Mouse (Mus musculus): ENCODE results near the gene Olfr1136. TPM values are rescaled to one million over a fixed set of nuclear protein-coding genes. Genes with fewer than 3 reads are reported as not detected.

The Olfr1136 gene
- polyA plus RNA-seq (2014; fragmentation: Nextera tagmentation; extraction: Ambion mirVana) = not detected in 2 replicates

DNA sequence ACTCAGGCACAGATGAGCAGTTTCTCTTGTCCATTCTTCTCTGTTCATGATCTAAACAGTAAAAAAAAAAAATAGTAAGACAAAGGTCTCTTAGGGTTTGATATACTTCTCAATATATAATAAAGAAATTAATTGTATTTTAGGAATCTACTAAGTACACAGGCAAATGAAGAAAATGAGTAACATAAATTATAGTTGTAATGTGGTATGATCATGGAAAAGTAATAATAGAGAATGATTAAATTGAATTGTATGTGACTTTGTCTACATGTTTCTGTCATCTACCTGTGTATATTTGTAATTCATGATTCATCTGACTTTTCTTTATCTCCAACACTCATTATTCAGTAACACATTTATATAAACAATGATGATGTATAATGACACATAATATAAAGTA is at the start of gene Olfr1136:
Olfr1136 (minus strand) TSS at position 101 of the 400 bp plus-strand sequence.
- no peaks in the 10 kb centered on the region for H3K36me3 ChIP-seq (ENCODE audit: control insufficient read depth, insufficient read depth, low read length)
- no peak within 1 kb of the TSS for H3K4me3 ChIP-seq (ENCODE audit: low read depth, low read length)
- H3K4me2 ChIP-seq (replicated peaks; ENCODE audit: low read depth, low read length) = no peak within 1 kb of the TSS
- no peaks in the 10 kb centered on the region for H3K4me1 ChIP-seq (replicated peaks; ENCODE audit: control insufficient read depth, insufficient read depth, low read length)
- DNase-seq (ENCODE audit: low spot score) (no peak), ATAC-seq (ENCODE audit: low FRiP score) (no peak)
- no peak within 1 kb of the TSS for H3K27ac ChIP-seq (ENCODE audit: low read depth, low read length)
- H3K9ac ChIP-seq (ENCODE audit: low read depth, low read length) = no peak within 1 kb of the TSS
- H3K9me3 ChIP-seq (ENCODE audit: control insufficient read depth, low read length) = no peaks in the 10 kb centered on the region
- no peaks in the 10 kb centered on the region for H3K27me3 ChIP-seq (ENCODE audit: control insufficient read depth, insufficient read depth, low read length)

GRCm38 (mm10) chr2:87743452-87743851 is 49.7 kb upstream of the Olfr1136 start, which contains the start of gene Olfr1140:
Olfr1140 (plus strand) TSS chr2:87743752.
- no peak for ATAC-seq (ENCODE audit: low FRiP score)

DNA sequence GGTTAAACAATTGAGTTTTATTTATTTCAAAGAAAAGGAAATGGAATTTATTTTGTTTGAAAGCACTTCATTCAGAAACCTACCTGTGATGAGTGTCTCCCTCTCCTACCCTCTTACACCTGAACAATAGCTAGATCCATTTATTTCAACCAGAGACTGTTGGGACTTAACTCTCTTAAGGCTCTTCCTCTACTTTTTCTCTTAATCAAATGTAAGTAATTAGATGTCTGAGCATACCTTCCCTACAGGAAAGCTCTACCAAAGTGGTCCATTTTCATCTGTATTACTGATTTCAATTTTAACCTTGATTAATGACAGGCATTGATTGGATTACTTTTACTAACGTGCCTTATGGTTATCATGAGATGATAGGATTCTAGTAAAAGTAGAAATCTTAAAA is 46.1 kb upstream of the Olfr1136 start, which contains the start of gene Olfr1138:
Olfr1138 (minus strand) TSS at position 101 of the 400 bp plus-strand sequence.
- Histone ChIP-seq H3K36me3 (ENCODE audit: control insufficient read depth, insufficient read depth, low read length) (no peaks in the 10 kb centered on the region), H3K9me3 (ENCODE audit: control insufficient read depth, low read length) (no peaks in the 10 kb centered on the region), H3K4me3 (ENCODE audit: low read depth, low read length) (no peak within 1 kb of the TSS), H3K9ac (ENCODE audit: low read depth, low read length) (no peak within 1 kb of the TSS), H3K4me2 (replicated peaks; ENCODE audit: low read depth, low read length) (no peak within 1 kb of the TSS), H3K4me1 (replicated peaks; ENCODE audit: control insufficient read depth, insufficient read depth, low read length) (no peaks in the 10 kb centered on the region), H3K27me3 (ENCODE audit: control insufficient read depth, insufficient read depth, low read length) (no peaks in the 10 kb centered on the region), H3K27ac (ENCODE audit: low read depth, low read length) (no peak within 1 kb of the TSS)
- DNase-seq (ENCODE audit: low spot score) (no peak), ATAC-seq (ENCODE audit: low FRiP score) (no peak)
- 83% methylated on average over 1 of the region's 1 CpGs for WGBS

More at GRCm38 (mm10) chr2:87743452-87743851, 49.7 kb upstream of the Olfr1136 start, which contains the start of gene Olfr1140:
- no peak within 1 kb of the TSS for H3K4me2 ChIP-seq (replicated peaks; ENCODE audit: low read depth, low read length)
- H3K9ac ChIP-seq (ENCODE audit: low read depth, low read length) = no peak within 1 kb of the TSS
- H3K4me1 ChIP-seq (replicated peaks; ENCODE audit: control insufficient read depth, insufficient read depth, low read length) = no peaks in the 10 kb centered on the region
- H3K4me3 ChIP-seq (ENCODE audit: low read depth, low read length) = no peak within 1 kb of the TSS
- no peaks in the 10 kb centered on the region for H3K27me3 ChIP-seq (ENCODE audit: control insufficient read depth, insufficient read depth, low read length)
- no peak for DNase-seq (ENCODE audit: low spot score)
- no peaks in the 10 kb centered on the region for H3K36me3 ChIP-seq (ENCODE audit: control insufficient read depth, insufficient read depth, low read length)
- 79% methylated on average over 3 of the region's 3 CpGs for WGBS
- H3K27ac ChIP-seq (ENCODE audit: low read depth, low read length) = no peak within 1 kb of the TSS
- H3K9me3 ChIP-seq (ENCODE audit: control insufficient read depth, low read length) = no peaks in the 10 kb centered on the region

- Histone ChIP-seq H3K4me1 (replicated peaks; ENCODE audit: control insufficient read depth, insufficient read depth, low read length) (no peaks in the 10 kb centered on the region), H3K4me3 (ENCODE audit: low read depth, low read length) (no peak within 1 kb of the TSS), H3K9ac (ENCODE audit: low read depth, low read length) (no peak within 1 kb of the TSS), H3K27me3 (ENCODE audit: control insufficient read depth, insufficient read depth, low read length) (no peaks in the 10 kb centered on the region), H3K36me3 (ENCODE audit: control insufficient read depth, insufficient read depth, low read length) (no peaks in the 10 kb centered on the region), H3K27ac (ENCODE audit: low read depth, low read length) (no peak within 1 kb of the TSS), H3K4me2 (replicated peaks; ENCODE audit: low read depth, low read length) (no peak within 1 kb of the TSS), H3K9me3 (ENCODE audit: control insufficient read depth, low read length) (no peaks in the 10 kb centered on the region)
- no peak for ATAC-seq (ENCODE audit: low FRiP score)
- no peak for DNase-seq (ENCODE audit: low spot score)
Observed at GRCm38 (mm10) chr2:87713079-87713478, 19.3 kb upstream of the Olfr1136 start, which contains the start of gene Olfr1137. Olfr1137 (minus strand) TSS chr2:87713179.

DNA sequence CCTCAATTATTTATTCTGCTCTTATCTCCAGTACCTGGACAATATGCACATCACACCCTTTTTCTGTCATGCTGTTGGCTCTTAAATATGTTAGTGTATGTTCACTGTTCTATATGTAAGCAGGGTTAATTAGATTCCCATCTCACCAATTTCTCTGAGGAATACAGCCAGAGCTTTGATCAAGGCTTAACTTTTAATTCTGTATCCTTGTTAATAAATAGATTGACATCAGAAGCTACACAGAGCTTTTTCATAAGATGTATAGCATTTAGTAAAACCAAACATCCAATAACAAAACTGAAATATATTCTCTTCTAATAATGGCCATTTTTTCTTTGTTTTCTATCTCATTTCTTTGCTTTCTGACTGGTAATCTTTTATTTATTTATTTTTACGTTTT is 20.2 kb downstream of the Olfr1136 start, which contains the start of gene Olfr1135:
Olfr1135 (minus strand) TSS at position 101 of the 400 bp plus-strand sequence.
- ATAC-seq (ENCODE audit: low FRiP score) (no peak), DNase-seq (ENCODE audit: low spot score) (no peak)
- Histone ChIP-seq H3K27ac (ENCODE audit: low read depth, low read length) (no peak within 1 kb of the TSS), H3K36me3 (ENCODE audit: control insufficient read depth, insufficient read depth, low read length) (no peaks in the 10 kb centered on the region), H3K4me1 (replicated peaks; ENCODE audit: control insufficient read depth, insufficient read depth, low read length) (no peaks in the 10 kb centered on the region), H3K4me2 (replicated peaks; ENCODE audit: low read depth, low read length) (no peak within 1 kb of the TSS), H3K27me3 (ENCODE audit: control insufficient read depth, insufficient read depth, low read length) (no peaks in the 10 kb centered on the region), H3K4me3 (ENCODE audit: low read depth, low read length) (no peak within 1 kb of the TSS), H3K9ac (ENCODE audit: low read depth, low read length) (no peak within 1 kb of the TSS), H3K9me3 (ENCODE audit: control insufficient read depth, low read length) (no peaks in the 10 kb centered on the region)
- WGBS = 40% methylated on average over 1 of the region's 1 CpGs

- Histone ChIP-seq H3K4me3 (ENCODE audit: low read depth, low read length) (no peak within 1 kb of the TSS), H3K27me3 (ENCODE audit: control insufficient read depth, insufficient read depth, low read length) (no peaks in the 10 kb centered on the region), H3K9ac (ENCODE audit: low read depth, low read length) (no peak within 1 kb of the TSS), H3K9me3 (ENCODE audit: control insufficient read depth, low read length) (no peaks in the 10 kb centered on the region), H3K4me1 (replicated peaks; ENCODE audit: control insufficient read depth, insufficient read depth, low read length) (no peaks in the 10 kb centered on the region), H3K27ac (ENCODE audit: low read depth, low read length) (no peak within 1 kb of the TSS), H3K4me2 (replicated peaks; ENCODE audit: low read depth, low read length) (no peak within 1 kb of the TSS), H3K36me3 (ENCODE audit: control insufficient read depth, insufficient read depth, low read length) (no peaks in the 10 kb centered on the region)
- ATAC-seq (ENCODE audit: low FRiP score) = no peak
- DNase-seq (ENCODE audit: low spot score) = no peak
- 85% methylated on average over 2 of the region's 2 CpGs for WGBS
Observed at GRCm38 (mm10) chr2:87658360-87658759, 35.4 kb downstream of the Olfr1136 start, which contains the start of gene Olfr1134. Olfr1134 (minus strand) TSS chr2:87658460.

DNA sequence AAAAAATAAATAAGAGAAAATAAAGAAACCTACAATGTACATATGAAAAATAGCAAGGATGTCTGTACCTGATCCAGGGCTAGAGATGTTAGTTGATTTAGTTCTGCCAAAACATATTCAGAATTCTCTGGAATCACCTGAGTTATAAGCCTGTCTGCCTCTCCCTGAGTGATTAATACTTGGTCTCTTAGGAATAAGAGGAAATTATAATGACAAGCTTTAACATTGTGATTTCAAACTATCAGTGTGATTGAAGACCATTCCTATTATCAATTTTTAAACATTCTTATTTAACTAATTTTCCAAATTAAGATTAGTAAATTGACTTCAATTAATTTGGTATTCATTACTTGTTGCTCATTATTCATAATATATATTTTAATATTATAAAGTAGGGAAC is 46.5 kb downstream of the Olfr1136 start, which contains the start of gene Olfr1133:
Olfr1133 (minus strand) TSS at position 101 of the 400 bp plus-strand sequence.
- DNase-seq (ENCODE audit: low spot score) (no peak), ATAC-seq (ENCODE audit: low FRiP score) (no peak)
- H3K9me3 ChIP-seq (ENCODE audit: control insufficient read depth, low read length) = no peaks in the 10 kb centered on the region
- no peak within 1 kb of the TSS for H3K9ac ChIP-seq (ENCODE audit: low read depth, low read length)
- no peak within 1 kb of the TSS for H3K4me2 ChIP-seq (replicated peaks; ENCODE audit: low read depth, low read length)
- H3K4me1 ChIP-seq (replicated peaks; ENCODE audit: control insufficient read depth, insufficient read depth, low read length) = no peaks in the 10 kb centered on the region
- no peaks in the 10 kb centered on the region for H3K27me3 ChIP-seq (ENCODE audit: control insufficient read depth, insufficient read depth, low read length)
- H3K4me3 ChIP-seq (ENCODE audit: low read depth, low read length) = no peak within 1 kb of the TSS
- H3K27ac ChIP-seq (ENCODE audit: low read depth, low read length) = no peak within 1 kb of the TSS
- no peaks in the 10 kb centered on the region for H3K36me3 ChIP-seq (ENCODE audit: control insufficient read depth, insufficient read depth, low read length)

Other genes starting within 250 kb of the Olfr1136 start
- gene Olfr1126, start 240.0 kb downstream of the Olfr1136 start, polyA plus RNA-seq (2014; fragmentation: Nextera tagmentation; extraction: Ambion mirVana) = not detected in 2 replicates
- gene Pramel7, start 196.9 kb downstream of the Olfr1136 start, polyA plus RNA-seq (2014; fragmentation: Nextera tagmentation; extraction: Ambion mirVana) = not detected in 2 replicates
- gene Pramel6, start 187.4 kb downstream of the Olfr1136 start, polyA plus RNA-seq (2014; fragmentation: Nextera tagmentation; extraction: Ambion mirVana) = not detected in 2 replicates
- gene Olfr153, start 162.2 kb downstream of the Olfr1136 start, polyA plus RNA-seq (2014; fragmentation: Nextera tagmentation; extraction: Ambion mirVana) = not detected in 2 replicates
- gene Olfr1128, start 148.4 kb downstream of the Olfr1136 start, polyA plus RNA-seq (2014; fragmentation: Nextera tagmentation; extraction: Ambion mirVana) = not detected in 2 replicates
- gene Olfr1129, start 120.0 kb downstream of the Olfr1136 start, polyA plus RNA-seq (2014; fragmentation: Nextera tagmentation; extraction: Ambion mirVana) = not detected in 2 replicates
- not detected in 2 replicates for gene Olfr1130, start 87.7 kb downstream of the Olfr1136 start, polyA plus RNA-seq (2014; fragmentation: Nextera tagmentation; extraction: Ambion mirVana)
- gene Olfr1131, start 66.8 kb downstream of the Olfr1136 start, polyA plus RNA-seq (2014; fragmentation: Nextera tagmentation; extraction: Ambion mirVana) = not detected in 2 replicates
- not detected in 2 replicates for gene Olfr1132, start 56.4 kb downstream of the Olfr1136 start, polyA plus RNA-seq (2014; fragmentation: Nextera tagmentation; extraction: Ambion mirVana)
- gene Olfr1133, start 46.6 kb downstream of the Olfr1136 start, polyA plus RNA-seq (2014; fragmentation: Nextera tagmentation; extraction: Ambion mirVana) = not detected in 2 replicates
- gene Olfr1134, start 35.5 kb downstream of the Olfr1136 start, polyA plus RNA-seq (2014; fragmentation: Nextera tagmentation; extraction: Ambion mirVana) = not detected in 2 replicates
- gene Olfr1135, start 20.3 kb downstream of the Olfr1136 start, polyA plus RNA-seq (2014; fragmentation: Nextera tagmentation; extraction: Ambion mirVana) = not detected in 2 replicates
- not detected in 2 replicates for gene Olfr1137, start 19.2 kb upstream of the Olfr1136 start, polyA plus RNA-seq (2014; fragmentation: Nextera tagmentation; extraction: Ambion mirVana)
- not detected in 2 replicates for gene Olfr1138, start 46.0 kb upstream of the Olfr1136 start, polyA plus RNA-seq (2014; fragmentation: Nextera tagmentation; extraction: Ambion mirVana)
- not detected in 2 replicates for gene Olfr1140, start 49.8 kb upstream of the Olfr1136 start, polyA plus RNA-seq (2014; fragmentation: Nextera tagmentation; extraction: Ambion mirVana)
- not detected in 2 replicates for gene Olfr1141, start 60.0 kb upstream of the Olfr1136 start, polyA plus RNA-seq (2014; fragmentation: Nextera tagmentation; extraction: Ambion mirVana)
- gene Olfr152, start 85.5 kb upstream of the Olfr1136 start, polyA plus RNA-seq (2014; fragmentation: Nextera tagmentation; extraction: Ambion mirVana) = not detected in 2 replicates
- gene Olfr1143, start 106.6 kb upstream of the Olfr1136 start, polyA plus RNA-seq (2014; fragmentation: Nextera tagmentation; extraction: Ambion mirVana) = not detected in 2 replicates
- not detected in 2 replicates for gene Olfr1145, start 115.9 kb upstream of the Olfr1136 start, polyA plus RNA-seq (2014; fragmentation: Nextera tagmentation; extraction: Ambion mirVana)
- gene Olfr1148, start 136.6 kb upstream of the Olfr1136 start, polyA plus RNA-seq (2014; fragmentation: Nextera tagmentation; extraction: Ambion mirVana) = not detected in 2 replicates
- gene Olfr1150-ps1, start 150.0 kb upstream of the Olfr1136 start, polyA plus RNA-seq (2014; fragmentation: Nextera tagmentation; extraction: Ambion mirVana) = not detected in 2 replicates
- not detected in 2 replicates for gene Olfr1151, start 161.9 kb upstream of the Olfr1136 start, polyA plus RNA-seq (2014; fragmentation: Nextera tagmentation; extraction: Ambion mirVana)
- 0.03 TPM in 2 replicates for gene Olfr1152, start 172.5 kb upstream of the Olfr1136 start, polyA plus RNA-seq (2014; fragmentation: Nextera tagmentation; extraction: Ambion mirVana)
- not detected in 2 replicates for gene Olfr1153, start 201.0 kb upstream of the Olfr1136 start, polyA plus RNA-seq (2014; fragmentation: Nextera tagmentation; extraction: Ambion mirVana)
- not detected in 2 replicates for gene Olfr1154, start 211.2 kb upstream of the Olfr1136 start, polyA plus RNA-seq (2014; fragmentation: Nextera tagmentation; extraction: Ambion mirVana)